Mouse (Mus musculus) lung, embryonic 16.5 days (tissue): ENCODE data around the gene Sgpl1. TPM values are rescaled to one million over a fixed set of nuclear protein-coding genes. Genes with fewer than 3 reads are reported as not detected.

Source experiments
- ATAC-seq: fragments of 200-750 bp; cut with Nextera tagmentation; 2 replicates; pipeline ENCODE4 v1.8.0; 2017; ENCODE audit warnings: low read depth, mild to moderate bottlenecking, moderate library complexity
- H3K27ac ChIP-seq: fragments of 300-500 bp; sonication (generic); 2 replicates; pipeline ENCODE4 v1.5.1; 2014; ENCODE audit warnings: mild to moderate bottlenecking, control low read depth, low read length
- H3K27me3 ChIP-seq: fragments of 300-500 bp; sonication (generic); 2 replicates; pipeline ENCODE4 v1.6.1; 2014; ENCODE audit warnings: low read depth, low read length, mixed read lengths; ENCODE audit not compliant: control insufficient read depth, insufficient read depth
- H3K36me3 ChIP-seq: fragments of 300-500 bp; sonication (generic); 2 replicates; pipeline ENCODE4 v1.6.1; 2014; ENCODE audit warnings: low read length; ENCODE audit not compliant: control insufficient read depth, insufficient read depth
- H3K4me1 ChIP-seq: fragments of 300-500 bp; sonication (generic); replicated peaks from 2 replicates; pipeline ENCODE4 v1.6.1; 2014; ENCODE audit warnings: low read length, mixed read lengths; ENCODE audit not compliant: control insufficient read depth, insufficient read depth
- H3K4me2 ChIP-seq: fragments of 300-500 bp; sonication (generic); 2 replicates; pipeline ENCODE4 v1.6.1; 2014; ENCODE audit warnings: low read depth, low read length, control low read depth
- H3K4me3 ChIP-seq: fragments of 300-500 bp; sonication (generic); 2 replicates; pipeline ENCODE4 v1.5.1; 2014; ENCODE audit warnings: mild to moderate bottlenecking, low read length, control low read depth
- H3K9ac ChIP-seq: fragments of 300-500 bp; sonication (generic); 2 replicates; pipeline ENCODE4 v1.6.1; 2014; ENCODE audit warnings: low read length, control low read depth
- H3K9me3 ChIP-seq: fragments of 300-500 bp; sonication (generic); 2 replicates; pipeline ENCODE4 v1.6.1; 2016; ENCODE audit warnings: low read length; ENCODE audit not compliant: control insufficient read depth
- WGBS: fragments of 180-500 bp; shearing (Covaris S2); extraction: QIAGEN DNeasy Blood & Tissue Kit; methylation state at CpG from one replicate; pipeline ENCODE4 v1.1.7; 2014; 5-methylcytosine and 5-hydroxymethylcytosine counted together
- polyA plus RNA-seq: library from polyadenylated mRNA; unstranded; fragments of >200 nt; fragmentation: Nextera tagmentation; extraction: Ambion mirVana; gene quantifications from 2 replicates; pipeline ENCODE4 v1.2.1, GENCODE M21; 2015

Sgpl1 gene
- polyA plus RNA-seq, 1 experiment from 2014 or later, result 56.4 TPM

- no peaks in the 10 kb centered on the region for H3K27me3 ChIP-seq
- peak overlapping the region; percentile 99 for H3K4me2 ChIP-seq
- H3K9ac ChIP-seq, result peak overlapping the region; percentile 87
- no peaks in the 10 kb centered on the region for H3K36me3 ChIP-seq
- no peaks in the 10 kb centered on the region for H3K9me3 ChIP-seq
- WGBS, result 0% methylated on average over 3 of the region's 3 CpGs
- peak overlapping the region; percentile 95 for H3K27ac ChIP-seq
- H3K4me3 ChIP-seq, result peak overlapping the region; percentile 77
- ATAC-seq, result no peak
- peaks cover 8% of the 10 kb centered on the region for H3K4me1 ChIP-seq
Observed at GRCm38 (mm10) chr10:61145766-61146118, 1.8 kb downstream of the Sgpl1 start.

DNA sequence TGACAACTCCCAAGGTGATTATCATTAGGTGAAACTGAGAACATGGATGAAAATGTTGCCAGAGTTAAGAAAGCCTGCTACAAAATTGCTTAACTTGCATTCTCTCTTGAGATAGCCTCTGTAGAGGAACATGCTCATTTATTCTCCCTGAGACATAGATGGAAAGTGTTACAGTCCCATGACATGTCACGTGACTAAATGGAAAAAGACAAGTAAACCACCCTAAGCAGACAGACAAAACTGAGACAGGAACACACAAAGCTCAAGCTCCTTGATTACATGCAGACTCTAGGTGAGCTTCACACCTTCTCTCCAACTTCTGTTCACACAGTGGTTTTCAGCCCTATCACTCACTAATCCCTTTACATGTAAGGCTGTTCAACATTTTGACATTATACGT is 4.2 kb downstream of the Sgpl1 start:
- WGBS, result 87% methylated on average over 2 of the region's 2 CpGs
- no peak for ATAC-seq
- Histone ChIP-seq H3K9me3 (no peaks in the 10 kb centered on the region), H3K4me1 (peaks cover 8% of the 10 kb centered on the region), H3K9ac (no peak overlapping the region), H3K27ac (no peak overlapping the region), H3K4me3 (no peak overlapping the region), H3K4me2 (no peak overlapping the region), H3K27me3 (no peaks in the 10 kb centered on the region), H3K36me3 (no peaks in the 10 kb centered on the region)

DNA sequence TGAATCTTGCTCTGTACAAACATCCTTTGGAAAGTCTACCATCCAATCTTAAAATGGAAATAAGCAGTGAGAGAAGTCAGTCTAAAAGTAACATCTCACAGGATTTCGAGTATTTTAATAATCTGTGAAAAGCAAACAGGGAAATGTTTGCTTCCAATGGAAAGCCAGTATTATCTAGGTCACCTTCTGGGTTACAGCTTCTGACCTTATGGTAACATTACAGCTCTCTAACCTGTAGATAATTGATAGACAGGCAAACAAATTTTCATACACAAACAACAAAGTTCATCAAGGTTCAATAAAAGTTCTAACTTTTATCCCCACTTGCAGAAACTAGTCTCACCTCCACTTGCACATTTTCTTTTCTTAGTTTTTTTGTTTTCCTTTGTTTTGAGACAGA is 9.9 kb downstream of the Sgpl1 start:
- 58% methylated on average over 1 of the region's 1 CpGs for WGBS

DNA sequence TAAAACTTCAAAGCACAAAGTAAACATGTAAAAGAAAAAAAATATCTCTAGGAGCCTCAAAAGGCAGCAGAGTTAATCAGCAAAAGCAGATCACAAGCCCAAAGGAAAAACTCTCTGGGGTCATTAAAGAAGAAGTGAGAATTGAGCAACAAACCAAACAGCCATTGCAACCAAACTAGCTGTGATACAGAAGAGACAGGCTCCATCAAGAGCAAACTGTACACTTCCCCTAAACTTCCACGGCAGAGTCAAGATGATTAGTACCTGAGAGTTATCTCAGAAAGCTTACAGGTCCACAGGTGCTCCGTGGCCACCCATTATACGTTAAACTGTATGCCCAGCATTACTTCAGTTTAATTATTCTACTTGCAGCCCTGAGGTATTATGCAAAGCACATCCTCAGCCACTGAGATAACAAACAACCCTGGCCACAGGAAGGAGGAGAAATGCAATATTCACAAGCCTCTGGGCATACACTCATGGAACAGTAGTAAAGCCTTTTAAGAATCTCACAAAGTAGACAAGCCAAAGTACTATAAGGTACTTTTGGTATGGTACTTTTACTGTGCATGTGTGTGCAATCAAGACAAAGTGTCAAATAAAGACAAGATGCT is 12.2 kb downstream of the Sgpl1 start:
- Histone ChIP-seq H3K36me3 (no peaks in the 10 kb centered on the region), H3K9ac (no peak overlapping the region), H3K4me1 (no peaks in the 10 kb centered on the region), H3K4me3 (no peak overlapping the region), H3K4me2 (no peak overlapping the region), H3K27ac (no peak overlapping the region), H3K9me3 (no peaks in the 10 kb centered on the region), H3K27me3 (no peaks in the 10 kb centered on the region)
- 53% methylated on average over 3 of the region's 3 CpGs for WGBS
- no peak for ATAC-seq

More for the DNA sequence above, 9.9 kb downstream of the Sgpl1 start:
- Histone ChIP-seq H3K9me3 (no peaks in the 10 kb centered on the region), H3K36me3 (no peaks in the 10 kb centered on the region), H3K4me3 (no peak overlapping the region), H3K4me1 (no peaks in the 10 kb centered on the region), H3K27ac (no peak overlapping the region), H3K4me2 (no peak overlapping the region), H3K27me3 (no peaks in the 10 kb centered on the region), H3K9ac (no peak overlapping the region)
- no peak for ATAC-seq

DNA sequence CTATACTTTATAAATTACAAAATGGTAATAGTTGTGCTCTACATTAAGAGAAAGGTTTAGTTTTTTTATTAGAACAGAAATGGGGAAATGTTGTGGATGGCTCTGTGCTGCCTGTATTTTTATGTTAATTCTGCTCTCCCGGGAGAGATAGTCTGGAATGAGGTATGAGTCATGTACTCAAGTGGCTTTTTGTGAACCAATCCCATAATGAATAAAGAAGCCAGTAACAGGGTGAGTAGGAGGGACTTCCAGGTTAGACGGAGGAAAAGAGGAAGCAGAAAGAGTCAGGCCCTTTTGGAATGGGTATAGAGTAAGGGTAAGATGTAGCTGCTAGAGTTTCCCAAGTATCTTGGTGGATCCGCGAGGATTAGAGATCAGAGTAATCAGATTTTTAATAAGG is 13.5 kb downstream of the Sgpl1 start:
- no peak overlapping the region for H3K27ac ChIP-seq
- H3K9ac ChIP-seq, result no peak overlapping the region
- no peaks in the 10 kb centered on the region for H3K36me3 ChIP-seq
- no peak overlapping the region for H3K4me3 ChIP-seq
- no peak overlapping the region for H3K4me2 ChIP-seq
- no peaks in the 10 kb centered on the region for H3K9me3 ChIP-seq
- no peaks in the 10 kb centered on the region for H3K27me3 ChIP-seq
- no peaks in the 10 kb centered on the region for H3K4me1 ChIP-seq
- no peak for ATAC-seq
- 75% methylated on average over 4 of the region's 4 CpGs for WGBS

DNA sequence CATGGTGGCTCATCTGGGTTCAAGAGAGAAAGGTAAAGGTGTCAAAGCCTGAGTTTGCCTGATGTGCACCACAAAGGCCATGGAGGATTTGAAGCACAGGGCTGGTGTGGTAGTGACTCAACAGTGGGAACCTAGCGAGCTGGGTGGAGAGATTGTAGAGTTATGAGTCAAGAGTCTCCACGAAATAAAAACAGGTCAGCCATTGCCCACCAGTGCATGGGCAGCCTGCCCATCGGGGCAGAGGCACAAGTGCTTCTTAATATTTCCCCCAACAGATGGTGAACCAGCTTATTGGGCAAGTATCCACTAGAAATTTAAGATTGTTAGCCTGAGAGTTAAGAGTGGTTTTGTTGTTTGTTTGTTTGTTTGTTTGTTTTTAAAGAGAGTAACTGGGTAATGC is 16.5 kb downstream of the Sgpl1 start:
- Histone ChIP-seq H3K4me1 (no peaks in the 10 kb centered on the region), H3K9me3 (no peaks in the 10 kb centered on the region), H3K36me3 (no peaks in the 10 kb centered on the region; the same call in 1 of the 2 replicates), H3K27me3 (no peaks in the 10 kb centered on the region), H3K9ac (no peak overlapping the region), H3K27ac (no peak overlapping the region), H3K4me2 (no peak overlapping the region), H3K4me3 (no peak overlapping the region)
- 83% methylated on average over 3 of the region's 3 CpGs for WGBS
- ATAC-seq, result no peak

GRCm38 (mm10) chr10:61128701-61129365 is 18.7 kb downstream of the Sgpl1 start:
- WGBS, result 97% methylated on average over 1 of the region's 1 CpGs

DNA sequence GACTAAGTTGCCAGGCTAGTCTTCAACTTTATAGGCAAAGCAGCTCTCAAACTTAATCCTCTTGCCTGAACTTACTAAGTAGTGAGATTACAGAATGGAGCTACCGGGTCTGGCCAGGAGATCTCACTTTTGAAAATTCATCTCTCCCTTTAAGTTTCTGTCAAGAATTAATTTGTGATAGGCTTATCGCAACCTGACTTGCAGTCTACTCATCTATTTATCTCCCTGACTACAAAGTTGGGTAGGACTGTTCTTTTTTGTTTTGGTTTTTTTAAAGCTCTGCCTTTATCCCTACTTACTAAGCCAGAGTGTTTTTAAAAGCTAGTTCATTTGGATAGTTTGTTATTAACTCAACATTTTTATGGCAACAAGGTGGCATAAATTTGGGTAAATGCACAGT is 23.0 kb downstream of the Sgpl1 start:
- H3K36me3 ChIP-seq, result peaks cover 2% of the 10 kb centered on the region
- H3K4me2 ChIP-seq, result no peak overlapping the region
- 91% methylated on average over 2 of the region's 2 CpGs for WGBS
- H3K4me3 ChIP-seq, result no peak overlapping the region
- H3K27ac ChIP-seq, result no peak overlapping the region
- no peak for ATAC-seq
- H3K27me3 ChIP-seq, result no peaks in the 10 kb centered on the region
- no peaks in the 10 kb centered on the region for H3K9me3 ChIP-seq
- H3K9ac ChIP-seq, result no peak overlapping the region
- H3K4me1 ChIP-seq, result no peaks in the 10 kb centered on the region

More at GRCm38 (mm10) chr10:61128701-61129365, 18.7 kb downstream of the Sgpl1 start:
- Histone ChIP-seq H3K9me3 (no peaks in the 10 kb centered on the region), H3K9ac (no peak overlapping the region), H3K27me3 (no peaks in the 10 kb centered on the region), H3K36me3 (no peaks in the 10 kb centered on the region; the same call in 1 of the 2 replicates), H3K4me2 (no peak overlapping the region), H3K4me1 (no peaks in the 10 kb centered on the region), H3K4me3 (no peak overlapping the region), H3K27ac (no peak overlapping the region)
- ATAC-seq, result no peak

DNA sequence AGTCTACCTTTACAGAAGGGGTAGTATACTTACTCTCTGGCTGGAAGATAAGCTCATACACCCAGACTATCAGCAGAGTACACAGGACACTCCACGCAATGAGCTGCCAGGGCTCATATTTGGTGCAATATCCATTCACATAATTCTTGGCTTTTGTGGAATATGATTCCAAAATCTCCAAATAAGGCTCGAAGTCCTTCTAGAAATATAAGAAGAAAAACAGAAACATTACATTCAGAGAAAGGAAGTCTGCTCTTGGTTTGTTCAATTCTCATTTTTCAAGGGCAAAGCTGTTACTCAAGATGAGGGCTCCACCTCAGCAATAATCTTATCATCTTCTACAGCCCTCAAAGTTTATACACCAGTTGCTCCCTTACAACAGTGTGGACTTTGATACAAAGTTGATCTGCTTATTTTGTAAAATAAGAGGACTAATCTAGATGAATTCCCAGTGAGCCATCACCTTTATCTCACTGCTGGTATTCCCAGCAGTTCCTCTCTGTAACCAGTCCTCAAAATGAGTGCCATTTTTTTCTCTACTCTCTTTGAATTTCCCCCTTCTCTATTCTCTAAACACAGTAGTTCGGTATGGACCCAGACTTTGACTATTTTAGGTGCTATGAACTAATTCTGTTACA is 24.1 kb downstream of the Sgpl1 start:
- no peak overlapping the region for H3K4me2 ChIP-seq
- H3K9me3 ChIP-seq, result no peaks in the 10 kb centered on the region
- H3K36me3 ChIP-seq, result peaks cover 2% of the 10 kb centered on the region
- H3K9ac ChIP-seq, result no peak overlapping the region
- H3K27ac ChIP-seq, result no peak overlapping the region
- no peak overlapping the region for H3K4me3 ChIP-seq
- 82% methylated on average over 3 of the region's 3 CpGs for WGBS
- no peaks in the 10 kb centered on the region for H3K4me1 ChIP-seq
- no peaks in the 10 kb centered on the region for H3K27me3 ChIP-seq
- ATAC-seq, result no peak
